Mouse (Mus musculus) liver, embryonic 14.5 days (tissue): Measurements from ENCODE around the gene Mrps7.
A peak's percentile ranks its signal among the peaks of the same experiment; 100 is the strongest.

Experiments used
- CTCF ChIP-seq: IDR thresholded peaks from 2 replicates; pipeline ENCODE4 v1.5.1; 2016; ENCODE audit warnings: antibody characterized with exemption, low read depth, control low read depth
- EP300 ChIP-seq: IDR thresholded peaks from 2 replicates; pipeline ENCODE4 v1.6.1; 2016; ENCODE audit warnings: antibody characterized with exemption, low read depth

DNA sequence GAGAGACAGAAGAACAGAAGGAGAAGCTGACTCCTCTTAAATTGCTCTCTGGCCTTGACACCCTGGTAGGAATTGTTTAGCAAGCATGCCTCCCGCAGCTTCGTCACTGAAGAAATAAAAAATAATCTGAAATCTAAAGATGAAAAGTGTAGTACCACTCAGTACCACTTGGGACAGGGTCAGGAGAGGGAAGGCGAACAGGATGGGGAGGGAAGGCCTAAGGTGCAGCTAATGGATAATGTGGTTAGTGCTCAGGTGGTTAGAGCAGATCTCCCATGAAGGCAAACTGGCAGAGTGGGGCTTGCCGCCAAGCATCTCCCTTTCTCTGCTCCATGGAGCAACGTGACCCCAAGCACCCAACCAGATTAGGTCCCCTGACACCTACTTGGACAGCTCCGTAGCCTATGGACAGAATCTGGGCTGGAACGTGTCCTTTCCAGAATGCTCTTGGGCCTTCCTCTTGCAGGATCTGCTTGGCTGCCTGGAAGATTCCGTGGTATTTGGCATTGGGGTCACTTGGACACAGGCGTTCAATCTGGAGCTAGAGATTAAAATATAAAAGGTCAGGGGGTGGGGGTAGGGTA, 19.9 kb downstream of the Mrps7 start:
- TF ChIP-seq EP300 (no peak), CTCF (peak; percentile 60)
